Mouse (Mus musculus): ENCODE measurements around the gene Khdc1b. TPM values are rescaled to one million over a fixed set of nuclear protein-coding genes. Genes with fewer than 3 reads are reported as not detected.

Khdc1b gene
- polyA plus RNA-seq, 1 experiment = not detected

DNA sequence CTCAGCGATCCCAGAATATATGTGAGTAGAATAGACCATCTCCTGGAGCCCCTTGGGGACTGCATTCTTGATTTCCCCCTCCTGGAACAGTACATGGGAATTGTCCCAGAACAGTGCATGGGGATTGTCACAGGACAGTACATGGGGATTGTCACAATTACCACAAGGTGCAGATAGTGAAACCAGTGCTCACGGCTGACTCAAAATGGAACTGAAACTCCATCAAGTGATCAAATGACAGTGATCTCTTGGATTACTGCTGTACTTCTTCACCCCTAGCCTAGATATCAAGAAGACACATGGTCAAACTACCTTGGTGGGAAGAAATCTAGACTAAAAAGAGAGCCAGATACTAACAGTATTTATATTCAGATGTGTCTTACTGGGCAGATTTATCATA, 42.3 kb downstream of the Khdc1b start:
- Histone ChIP-seq H3K27ac (ENCODE audit: insufficient read depth, low read length) (no peak overlapping the region), H3K36me3 (ENCODE audit: control insufficient read depth, insufficient read depth, low read length, poor library complexity, severe bottlenecking) (no peaks in the 10 kb centered on the region), H3K9ac (ENCODE audit: low read depth, poor library complexity, severe bottlenecking) (no peak overlapping the region), H3K9me3 (replicated peaks; ENCODE audit: control insufficient read depth, insufficient read depth, low read length, poor library complexity, severe bottlenecking) (no peaks in the 10 kb centered on the region), H3K4me3 (ENCODE audit: low read depth, low read length) (no peak overlapping the region), H3K4me1 (ENCODE audit: control insufficient read depth, insufficient read depth, low read length) (no peaks in the 10 kb centered on the region), H3K27me3 (ENCODE audit: control insufficient read depth, insufficient read depth, low read length, poor library complexity, severe bottlenecking) (no peaks in the 10 kb centered on the region)
- no peak for TF ChIP-seq CTCF (IDR thresholded peaks at IDR 0.05; ENCODE audit: low read depth, low read length)
- no peak for TF ChIP-seq EP300 (IDR thresholded peaks at IDR 0.05; ENCODE audit: insufficient read depth, low read depth, low read length)
- TF ChIP-seq POLR2A (IDR thresholded peaks at IDR 0.05; ENCODE audit: insufficient read depth, low read length) = no peak

DNA sequence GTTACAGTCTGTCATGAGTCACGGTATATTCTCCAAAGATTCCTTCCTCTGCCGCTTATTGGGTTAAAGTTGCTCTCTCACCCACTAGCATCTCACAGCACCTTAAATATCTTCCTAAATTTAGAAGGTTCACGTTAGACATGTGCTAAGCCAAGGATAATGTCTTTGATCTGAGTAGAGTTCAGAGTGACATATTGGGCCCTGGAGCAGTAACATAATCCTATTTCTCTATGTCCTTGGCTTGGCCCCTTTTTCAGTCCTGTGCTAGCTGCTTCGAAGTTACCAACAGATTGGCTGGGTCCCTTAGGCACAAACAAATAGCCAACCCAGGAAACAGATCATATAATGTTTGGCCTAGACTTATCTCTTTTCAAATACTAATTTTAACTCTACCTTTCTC, 44.7 kb downstream of the Khdc1b start:
- Histone ChIP-seq H3K9ac (ENCODE audit: low read depth, poor library complexity, severe bottlenecking) (no peak overlapping the region), H3K27ac (ENCODE audit: insufficient read depth, low read length) (no peak overlapping the region), H3K27me3 (ENCODE audit: control insufficient read depth, insufficient read depth, low read length, poor library complexity, severe bottlenecking) (no peaks in the 10 kb centered on the region), H3K9me3 (replicated peaks; ENCODE audit: control insufficient read depth, insufficient read depth, low read length, poor library complexity, severe bottlenecking) (no peaks in the 10 kb centered on the region), H3K36me3 (ENCODE audit: control insufficient read depth, insufficient read depth, low read length, poor library complexity, severe bottlenecking) (no peaks in the 10 kb centered on the region), H3K4me3 (ENCODE audit: low read depth, low read length) (no peak overlapping the region), H3K4me1 (ENCODE audit: control insufficient read depth, insufficient read depth, low read length) (no peaks in the 10 kb centered on the region)
- no peak for TF ChIP-seq CTCF (IDR thresholded peaks at IDR 0.05; ENCODE audit: low read depth, low read length)
- no peak for TF ChIP-seq EP300 (IDR thresholded peaks at IDR 0.05; ENCODE audit: insufficient read depth, low read depth, low read length)
- no peak for TF ChIP-seq POLR2A (IDR thresholded peaks at IDR 0.05; ENCODE audit: insufficient read depth, low read length)

DNA sequence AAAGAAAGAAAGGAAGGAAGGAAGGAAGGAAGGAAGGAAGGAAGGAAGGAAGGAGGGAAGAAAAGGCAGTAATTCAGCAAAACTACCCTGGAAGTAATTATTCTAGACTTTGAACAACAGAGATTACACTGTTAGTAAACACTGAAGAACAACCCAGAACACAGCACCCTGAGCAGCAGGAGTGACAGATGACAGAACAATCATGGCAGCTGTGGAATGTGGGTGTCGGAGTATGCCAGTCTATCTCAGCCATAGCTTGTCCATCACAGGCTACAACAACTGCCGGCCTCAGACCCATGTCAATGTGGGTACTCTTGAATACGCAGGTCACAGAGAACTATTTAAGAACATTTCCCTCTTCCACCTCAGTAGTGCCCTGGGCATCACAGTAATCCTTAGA, 48.3 kb downstream of the Khdc1b start:
- no peaks in the 10 kb centered on the region for H3K36me3 ChIP-seq (ENCODE audit: control insufficient read depth, insufficient read depth, low read length, poor library complexity, severe bottlenecking)
- H3K9me3 ChIP-seq (replicated peaks; ENCODE audit: control insufficient read depth, insufficient read depth, low read length, poor library complexity, severe bottlenecking) = no peaks in the 10 kb centered on the region
- no peak overlapping the region for H3K27ac ChIP-seq (ENCODE audit: insufficient read depth, low read length)
- no peak for TF ChIP-seq EP300 (IDR thresholded peaks at IDR 0.05; ENCODE audit: insufficient read depth, low read depth, low read length)
- H3K27me3 ChIP-seq (ENCODE audit: control insufficient read depth, insufficient read depth, low read length, poor library complexity, severe bottlenecking) = no peaks in the 10 kb centered on the region
- no peaks in the 10 kb centered on the region for H3K4me1 ChIP-seq (ENCODE audit: control insufficient read depth, insufficient read depth, low read length)
- no peak overlapping the region for H3K9ac ChIP-seq (ENCODE audit: low read depth, poor library complexity, severe bottlenecking)
- H3K4me3 ChIP-seq (ENCODE audit: low read depth, low read length) = no peak overlapping the region

DNA sequence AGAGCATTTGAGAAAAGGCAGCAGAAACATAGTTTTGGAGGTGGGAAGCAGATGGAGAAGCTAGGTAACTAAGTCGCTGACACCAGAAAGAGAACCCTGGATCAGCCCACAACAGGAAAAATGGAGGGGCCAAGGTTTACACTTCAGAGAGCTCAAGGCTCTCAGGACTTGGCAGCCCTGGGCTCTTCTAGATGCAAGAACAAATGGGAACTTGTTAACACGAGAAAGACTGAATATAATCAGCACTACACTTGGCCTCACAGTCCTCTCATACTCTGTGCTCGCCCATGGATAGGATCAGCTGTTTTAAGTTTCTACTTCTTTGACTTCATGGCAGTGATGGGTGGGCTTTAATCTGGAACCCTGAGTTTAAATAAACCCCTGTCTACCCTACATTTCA, 51.5 kb downstream of the Khdc1b start:
- H3K27me3 ChIP-seq (ENCODE audit: control insufficient read depth, insufficient read depth, low read length, poor library complexity, severe bottlenecking) = no peaks in the 10 kb centered on the region
- TF ChIP-seq CTCF (IDR thresholded peaks at IDR 0.05; ENCODE audit: low read depth, low read length) (no peak), EP300 (IDR thresholded peaks at IDR 0.05; ENCODE audit: insufficient read depth, low read depth, low read length) (no peak), POLR2A (IDR thresholded peaks at IDR 0.05; ENCODE audit: insufficient read depth, low read length) (no peak)
- no peaks in the 10 kb centered on the region for H3K4me1 ChIP-seq (ENCODE audit: control insufficient read depth, insufficient read depth, low read length)
- H3K36me3 ChIP-seq (ENCODE audit: control insufficient read depth, insufficient read depth, low read length, poor library complexity, severe bottlenecking) = no peaks in the 10 kb centered on the region
- H3K4me3 ChIP-seq (ENCODE audit: low read depth, low read length) = no peak overlapping the region
- no peak overlapping the region for H3K27ac ChIP-seq (ENCODE audit: insufficient read depth, low read length)
- no peak overlapping the region for H3K9ac ChIP-seq (ENCODE audit: low read depth, poor library complexity, severe bottlenecking)
- no peaks in the 10 kb centered on the region for H3K9me3 ChIP-seq (replicated peaks; ENCODE audit: control insufficient read depth, insufficient read depth, low read length, poor library complexity, severe bottlenecking)

Other genes starting within 250 kb of the Khdc1b start
- gene Tmem14a, start 165.0 kb upstream of the Khdc1b start, polyA plus RNA-seq (2011; ENCODE audit: insufficient read depth, insufficient read length, low read depth, missing spikeins) = 3.8 and 6.6 TPM in 2 replicates
- 1.5 and 1.7 TPM in 2 replicates for gene Gsta3, start 143.0 kb upstream of the Khdc1b start, polyA plus RNA-seq (2011; ENCODE audit: insufficient read depth, insufficient read length, low read depth, missing spikeins)
- gene Khdc1a, start 33.9 kb upstream of the Khdc1b start, polyA plus RNA-seq (2011; ENCODE audit: insufficient read depth, insufficient read length, low read depth, missing spikeins) = not detected in 2 replicates
- gene Khdc1c, start 15.2 kb upstream of the Khdc1b start, polyA plus RNA-seq (2011; ENCODE audit: insufficient read depth, insufficient read length, low read depth, missing spikeins) = not detected in 2 replicates